13 mouse cellular contexts compared by ENCODE assay signal in the genomic region with DNA sequence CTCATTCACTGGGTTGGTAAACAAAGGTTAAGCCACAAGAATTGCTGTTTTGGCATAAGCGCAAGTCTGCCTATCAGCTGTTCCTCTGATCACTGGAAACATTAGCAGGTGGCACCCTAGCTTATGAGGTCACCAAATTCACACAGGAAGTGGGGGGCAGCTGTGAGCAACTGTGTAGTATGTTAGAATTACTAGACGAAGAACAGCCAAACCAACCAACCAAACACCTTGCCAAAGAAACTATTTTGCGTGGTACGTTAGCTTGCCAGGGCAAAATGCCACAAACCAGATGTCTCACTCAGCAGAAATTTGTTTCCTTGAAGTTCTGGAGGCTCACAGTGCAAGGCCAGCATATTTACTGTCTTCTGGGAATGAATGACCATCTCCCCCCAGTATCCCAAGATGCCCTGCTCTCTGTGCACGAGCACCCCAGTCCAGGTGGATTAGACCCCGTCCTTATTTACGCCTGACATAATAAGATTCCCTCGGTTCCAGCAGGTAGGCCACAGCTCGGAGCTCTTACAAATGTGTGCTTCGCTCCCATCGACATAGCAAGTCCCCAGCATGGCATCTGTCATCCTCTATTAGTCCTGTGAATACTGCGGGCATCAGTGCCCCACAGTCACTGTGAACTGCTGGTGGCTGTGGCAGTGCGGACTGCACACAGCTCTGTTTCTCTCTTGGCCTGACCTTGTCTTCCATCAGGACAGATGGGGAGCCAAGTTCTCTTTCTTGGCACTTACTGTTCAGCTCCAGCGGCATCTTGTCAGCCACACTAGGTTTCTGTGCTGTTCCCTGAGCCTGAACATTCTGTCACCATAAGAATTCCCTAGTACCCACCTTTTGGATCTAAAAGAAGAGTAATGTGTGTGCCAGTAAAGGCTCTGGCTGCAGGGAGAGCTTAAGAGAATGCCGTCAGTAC. TPM values are rescaled to one million over a fixed set of nuclear protein-coding genes. Genes with fewer than 3 reads are reported as not detected.
DNase-seq lines count a peak whose midpoint lies in the region; ATAC-seq and TF ChIP-seq lines count a peak whose summit lies in the region.
"Had no signal": no experiment of that assay in that cellular context is flagged by ENCODE, and none has a peak within 500 bp of the region (broad histone marks: within the 10 kb centered on the region; RNA-seq: fewer than 3 reads in every experiment).

No protein-coding gene starts in this region.

- no peaks in the 10 kb centered on the region for H3K36me3 ChIP-seq in limb, embryonic 14.5 days (ENCODE audit: control insufficient read depth, insufficient read depth, low read length)
- H3K36me3 ChIP-seq in limb, embryonic 10.5 days: no peaks in the 10 kb centered on the region

- no peaks in the 10 kb centered on the region for H3K27me3 ChIP-seq in limb, embryonic 14.5 days (ENCODE audit: control insufficient read depth, insufficient read depth, low read length)
- H3K27me3 ChIP-seq in limb, embryonic 10.5 days (ENCODE audit: low read depth, poor library complexity, severe bottlenecking): no peaks in the 10 kb centered on the region
- H3K27me3 ChIP-seq: CH12.LX; limb, embryonic 13.5 days had no signal

- WGBS in limb, embryonic 14.5 days: 86% methylated on average over 15 of the region's 15 CpGs
- WGBS in limb, embryonic 10.5 days: 95% methylated on average over 15 of the region's 15 CpGs

- no peak overlapping the region for H3K9ac ChIP-seq in limb, embryonic 14.5 days (ENCODE audit: low read depth, low read length, severe bottlenecking)
- H3K9ac ChIP-seq: limb, embryonic 13.5 days had no signal

- no peak overlapping the region for H3K4me3 ChIP-seq in limb, embryonic 14.5 days (replicated peaks; ENCODE audit: low read length)
- no peak overlapping the region for H3K4me3 ChIP-seq in limb, embryonic 10.5 days
- H3K4me3 ChIP-seq: limb, embryonic 13.5 days had no signal

- no peak overlapping the region for H3K27ac ChIP-seq in limb, embryonic 14.5 days (replicated peaks; ENCODE audit: low read depth, low read length)
- no peak overlapping the region for H3K27ac ChIP-seq in limb, embryonic 10.5 days
- H3K27ac ChIP-seq: limb, embryonic 13.5 days; macrophage had no signal

- no peaks in the 10 kb centered on the region for H3K9me3 ChIP-seq in limb, embryonic 14.5 days (ENCODE audit: control insufficient read depth, low read length)
- no peaks in the 10 kb centered on the region for H3K9me3 ChIP-seq in limb, embryonic 10.5 days (replicated peaks)
- H3K9me3 ChIP-seq: limb, embryonic 13.5 days had no signal

- no peak overlapping the region for H3K4me2 ChIP-seq in limb, embryonic 14.5 days (replicated peaks; ENCODE audit: low read depth, low read length, severe bottlenecking)
- H3K4me2 ChIP-seq: limb, embryonic 13.5 days had no signal

- peak; percentile 19 to 20 for DNase-seq in cerebellum, postnatal 14 days
- DNase-seq in limb, embryonic 14.5 days (ENCODE audit: low spot score): peak; percentile 16
- DNase-seq in limb, embryonic 10.5 days (ENCODE audit: low spot score): no peak
- peak; percentile 94 for DNase-seq in thymus, postnatal 0 days (ENCODE audit: low spot score)
- DNase-seq in left cerebral cortex, adult 9 months (ENCODE audit: low spot score in 2 of 2): no peak
- no peak for DNase-seq in cerebellum, adult 18-20 months
- DNase-seq: cerebellum, adult 11-12 months had no signal

- peaks cover 3% of the 10 kb centered on the region; the same call in 1 of the 2 replicates for H3K4me1 ChIP-seq in limb, embryonic 14.5 days (ENCODE audit: control insufficient read depth, insufficient read depth, low read length)
- H3K4me1 ChIP-seq in limb, embryonic 10.5 days: no peaks in the 10 kb centered on the region
- H3K4me1 ChIP-seq: limb, embryonic 13.5 days had no signal

- ATAC-seq in cerebellum, adult (ENCODE audit: insufficient number of reproducible peaks, low FRiP score, low TSS enrichment): no peak
- no peak for ATAC-seq in limb, embryonic 14.5 days (ENCODE audit: low FRiP score, low read depth)
- peak; percentile 78 for ATAC-seq in activated CD4-positive, CD25-positive, alpha-beta regulatory T cell, adult 4 months
- ATAC-seq: forebrain, embryonic 16.5 days had no signal

- TF ChIP-seq POLR2A in limb, embryonic 14.5 days (IDR thresholded peaks at IDR 0.05; ENCODE audit: borderline replicate concordance, extremely low read depth, insufficient read depth, insufficient read length): no peak

RNA-seq across cellular contexts. Expression of a gene that starts 28.5 kb away (rescaled TPM):
- polyA plus RNA-seq in limb, embryonic 14.5 days (2012; rRNA removed): 6.2 and 6.3 TPM in 2 replicates
- polyA plus RNA-seq in limb, embryonic 14.5 days (2014; fragmentation: Nextera tagmentation; extraction: Ambion mirVana): 8.6 and 9.7 TPM in 2 replicates
- polyA plus RNA-seq in limb, embryonic 10.5 days (2016; fragmentation: Nextera tagmentation; extraction: Ambion mirVana): 1.4 and 3.3 TPM in 2 replicates
- 1 to 10 TPM; 4.8 to 5.2 TPM for polyA plus RNA-seq in activated CD4-positive, CD25-positive, alpha-beta regulatory T cell, adult 4 months (2017; shearing (Covaris generic))
- polyA plus RNA-seq in thymus, postnatal 0 days (2015; fragmentation: Nextera tagmentation; extraction: Ambion mirVana): 17.5 and 23.9 TPM in 2 replicates

Comparison
In these comparisons a context has a peak if more than half of its experiments do, and no peak if none do; other contexts are left out.
1. DNase-seq: peak in cerebellum, postnatal 14 days (2 of 2), limb, embryonic 14.5 days (single experiment) and thymus, postnatal 0 days (single experiment); none in limb, embryonic 10.5 days (single experiment), left cerebral cortex, adult 9 months (0 of 2) and cerebellum, adult 18-20 months (0 of 2).